Mouse (Mus musculus) ES-CJ7 (cell line): ENCODE results near the gene Sik2.

Source experiments
- DNase-seq: peaks from one replicate; pipeline ENCODE4 v3.0.0; 2011; ENCODE audit warnings: low read depth, low spot score

Sik2 gene

GRCm38 (mm10) chr9:51008841-51009655, at the start of gene Sik2:
Gene Sik2, minus strand, starts transcription at chr9:51009073.
- peak; percentile 91 for DNase-seq

DNA sequence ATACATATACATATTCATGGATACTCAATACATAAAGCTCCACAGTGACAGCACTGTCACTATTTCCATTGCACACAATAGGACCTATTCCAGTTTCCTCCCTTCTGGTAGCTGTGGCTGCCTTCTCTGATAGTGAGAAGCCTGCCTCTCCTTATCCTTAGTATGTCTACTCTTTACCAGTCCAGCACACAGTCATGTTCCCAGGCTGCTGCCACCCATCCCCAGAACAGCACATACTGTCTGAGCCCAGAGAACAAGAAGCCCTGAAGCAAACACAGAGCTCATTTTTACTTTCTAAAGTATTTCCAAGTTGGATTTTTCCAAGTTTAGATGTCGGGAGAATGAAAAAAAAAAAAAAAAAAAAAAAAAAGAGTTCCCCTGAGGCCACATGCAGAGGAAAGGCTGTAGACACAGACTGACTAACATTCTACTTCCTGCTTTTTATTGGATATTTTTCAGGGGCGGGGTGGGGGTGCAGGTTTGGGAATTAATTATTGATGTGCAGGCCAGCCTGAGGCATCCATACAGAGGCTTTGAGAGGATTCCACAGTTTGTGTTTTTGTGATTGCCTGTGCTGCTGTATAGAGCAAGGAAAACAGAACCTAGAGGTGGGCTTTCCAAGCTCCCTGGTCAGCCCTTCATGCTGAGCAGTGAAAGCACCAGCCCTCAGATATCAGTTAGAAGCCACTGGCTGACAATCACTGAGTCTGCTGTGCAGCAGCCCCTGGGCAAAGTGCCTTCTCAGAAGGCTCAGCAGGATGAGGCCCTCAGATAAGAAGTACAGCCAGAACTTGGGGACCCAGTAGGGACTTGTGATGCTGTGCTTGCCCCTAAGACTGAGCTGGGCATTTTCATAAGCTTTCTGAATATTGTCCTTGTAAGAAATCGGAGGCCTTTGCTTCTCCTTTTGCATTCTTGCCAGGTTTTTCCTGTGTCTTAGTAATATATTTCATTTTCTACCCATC, 47.8 kb upstream of the Sik2 start:
- no peak for DNase-seq

- DNase-seq: peak; percentile 11
Observed at GRCm38 (mm10) chr9:51052180-51052579, 43.3 kb upstream of the Sik2 start.

- DNase-seq: no peak
Observed at GRCm38 (mm10) chr9:51042136-51042535, 33.3 kb upstream of the Sik2 start.

DNA sequence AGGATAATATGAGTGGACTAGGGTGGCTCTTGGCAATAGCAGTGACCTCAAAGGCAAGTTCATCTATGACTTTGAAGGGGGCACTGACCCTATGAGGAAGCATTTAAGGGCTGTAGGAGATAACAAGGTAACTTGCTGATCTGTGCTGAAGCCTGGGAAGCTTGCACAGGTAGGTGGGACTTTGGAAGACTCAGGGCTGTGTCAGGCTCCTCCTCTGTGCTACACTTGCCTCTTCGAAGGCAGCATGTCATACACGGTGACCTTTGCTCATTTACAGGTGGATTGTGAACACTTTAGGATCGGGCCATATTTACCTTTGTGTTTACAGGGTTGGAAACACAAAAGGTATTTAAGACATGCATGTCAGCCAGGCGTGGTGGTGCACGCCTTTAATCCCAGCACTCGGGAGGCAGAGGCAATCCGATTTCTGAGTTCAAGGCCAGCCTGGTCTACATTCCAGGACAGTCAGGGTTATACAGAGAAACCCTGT, 32.7 kb upstream of the Sik2 start:
- DNase-seq: peak; percentile 4

GRCm38 (mm10) chr9:51032785-51033529, 24.1 kb upstream of the Sik2 start:
- DNase-seq: no peak

DNA sequence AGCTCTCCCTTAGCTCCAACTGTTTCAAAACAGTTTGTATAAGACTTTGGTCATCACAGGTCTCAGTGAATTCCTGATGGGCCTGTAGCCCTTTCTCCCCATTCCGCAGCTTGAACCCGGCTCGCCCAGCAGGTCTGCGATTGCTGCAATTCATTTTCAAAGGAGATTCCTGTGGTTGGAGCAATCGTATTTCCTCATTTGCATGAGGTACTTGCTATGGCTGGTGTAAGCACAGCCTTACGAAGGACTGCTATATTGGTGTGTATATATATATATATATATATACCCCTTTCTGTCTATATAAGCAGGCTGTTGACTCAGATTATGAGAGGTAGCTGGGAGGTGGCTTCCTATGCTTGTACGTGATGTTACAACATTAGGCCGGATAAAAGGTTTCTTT, 23.4 kb upstream of the Sik2 start:
- DNase-seq: no peak

DNA sequence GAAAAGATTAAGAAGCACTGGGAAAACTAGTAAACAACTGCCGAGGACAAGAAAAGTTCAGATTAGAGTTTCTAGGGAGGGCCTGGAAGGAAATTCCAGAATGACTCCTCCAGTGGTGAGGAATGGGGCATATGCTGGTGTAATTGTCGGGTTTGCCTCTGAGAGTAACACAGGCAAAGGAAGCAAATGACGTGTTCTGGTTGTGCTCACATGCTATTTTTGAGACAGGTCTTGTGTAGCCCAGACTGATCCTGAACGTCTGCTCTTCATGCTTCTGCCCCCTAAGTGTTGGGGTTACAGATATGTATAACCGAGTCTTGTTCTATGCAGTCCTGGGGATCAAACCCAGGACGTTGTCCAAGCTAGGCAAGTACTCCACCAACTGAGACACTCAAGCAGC, 22.7 kb upstream of the Sik2 start:
- DNase-seq: no peak

- no peak for DNase-seq
Observed at GRCm38 (mm10) chr9:51030147-51030546, 21.3 kb upstream of the Sik2 start.

DNA sequence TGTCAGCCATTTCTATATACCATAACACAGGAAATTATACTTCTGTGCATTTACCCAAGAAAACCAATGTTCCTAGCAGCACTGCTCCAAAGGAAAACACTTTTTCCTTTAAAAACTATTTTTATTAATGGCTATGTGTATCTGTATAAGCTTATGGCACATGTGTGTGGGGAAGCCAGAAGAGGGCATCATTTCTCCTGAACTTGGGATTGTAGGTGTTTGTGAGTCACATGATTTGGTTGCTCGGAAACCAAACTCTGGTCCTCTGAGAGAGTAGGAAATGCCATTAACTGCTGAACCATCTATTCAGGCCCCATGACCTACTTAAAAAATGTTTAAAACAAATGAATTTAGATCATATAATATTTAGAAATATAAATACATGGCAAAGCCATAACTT, 18.1 kb upstream of the Sik2 start:
- DNase-seq: peak; percentile 8

- DNase-seq: no peak
Observed at GRCm38 (mm10) chr9:51021123-51021795, 12.4 kb upstream of the Sik2 start.

DNA sequence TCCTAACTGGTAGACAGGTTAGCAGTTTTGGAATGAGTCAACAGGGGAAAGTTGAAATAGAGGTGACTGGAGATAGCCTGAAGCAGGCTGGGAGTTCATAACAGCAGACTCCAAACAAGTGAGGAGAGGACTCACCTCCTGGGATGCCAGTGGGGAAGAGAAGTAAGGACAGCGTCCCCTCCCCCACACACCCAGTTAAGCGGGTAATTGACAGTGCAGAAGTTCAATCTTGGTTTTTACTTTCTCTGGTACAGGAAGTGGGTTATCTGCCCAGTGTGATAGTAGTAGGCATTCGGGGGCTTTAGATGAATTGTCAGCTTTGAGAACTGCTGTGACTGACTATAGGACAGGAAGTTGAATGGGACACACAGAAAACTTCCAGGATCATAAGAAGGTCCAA, 11.5 kb upstream of the Sik2 start:
- DNase-seq: no peak

GRCm38 (mm10) chr9:51019670-51020069, 10.8 kb upstream of the Sik2 start:
- no peak for DNase-seq

DNA sequence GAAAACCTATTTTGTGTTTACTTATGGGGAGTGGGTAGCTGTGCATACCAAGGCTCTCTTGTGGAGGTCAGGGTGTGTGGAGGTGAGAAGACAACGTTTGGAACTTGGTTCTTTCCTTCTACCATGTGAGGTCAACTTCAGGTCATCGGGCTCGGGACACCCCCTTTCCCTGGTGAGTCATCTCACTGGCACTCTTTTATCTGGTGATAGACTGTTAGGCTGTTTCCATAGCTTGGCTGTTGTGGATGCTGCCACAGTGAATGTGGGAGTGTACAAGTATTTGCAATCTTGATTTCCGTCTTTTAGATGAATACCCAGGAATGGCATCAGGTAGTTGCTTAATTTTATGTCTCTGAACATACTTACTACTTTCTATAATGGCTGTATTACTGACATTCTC, 6.9 kb upstream of the Sik2 start:
- no peak for DNase-seq

- no peak for DNase-seq
Observed at GRCm38 (mm10) chr9:51013644-51014043, 4.8 kb upstream of the Sik2 start.

GRCm38 (mm10) chr9:51009656-51009950, 730 bp upstream of the Sik2 start:
- DNase-seq: no peak

DNA sequence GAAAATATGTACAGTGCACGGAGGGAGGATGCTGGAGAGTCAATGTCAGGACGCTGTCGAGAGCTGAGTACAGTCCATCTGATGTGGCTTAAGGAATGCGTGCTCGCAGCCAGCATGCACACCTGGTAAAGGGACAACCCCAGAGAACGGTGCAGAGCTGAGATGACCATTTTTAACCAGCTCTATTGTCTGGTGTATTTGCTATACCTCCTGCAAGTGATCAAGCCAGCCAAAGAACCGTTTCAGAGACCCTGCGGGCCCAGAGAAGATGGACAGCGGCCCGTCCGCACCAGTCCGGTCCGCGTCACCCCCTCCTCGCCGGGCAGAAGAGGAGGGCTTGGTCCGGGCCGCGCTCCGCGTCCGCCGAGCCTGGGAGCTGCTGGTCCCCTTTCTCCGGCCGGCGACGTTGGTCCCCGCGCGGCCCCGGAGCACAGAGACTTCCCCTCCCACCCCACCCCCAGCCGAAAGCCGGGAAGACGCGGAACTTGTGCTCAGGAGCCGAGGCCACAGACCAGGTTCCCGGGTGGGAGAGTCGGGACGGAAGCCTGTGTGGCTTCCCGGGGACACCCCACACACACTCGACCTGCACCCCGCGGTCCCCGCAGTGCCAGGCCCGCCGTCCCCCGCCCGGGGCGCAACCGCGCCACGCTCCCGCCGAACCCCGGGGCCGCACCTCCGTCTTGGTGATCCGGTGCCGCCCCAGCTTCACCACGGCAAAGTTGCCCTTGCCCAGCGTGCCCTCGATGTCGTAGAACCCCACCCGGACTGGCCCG, 619 bp downstream of the Sik2 start:
- peak; percentile 6 for DNase-seq

GRCm38 (mm10) chr9:51007726-51008067, 1.2 kb downstream of the Sik2 start:
- no peak for DNase-seq

- DNase-seq: peak; percentile 78
Observed at GRCm38 (mm10) chr9:51006846-51007245, 2.0 kb downstream of the Sik2 start.

GRCm38 (mm10) chr9:51004062-51004461, 4.8 kb downstream of the Sik2 start:
- DNase-seq: no peak

DNA sequence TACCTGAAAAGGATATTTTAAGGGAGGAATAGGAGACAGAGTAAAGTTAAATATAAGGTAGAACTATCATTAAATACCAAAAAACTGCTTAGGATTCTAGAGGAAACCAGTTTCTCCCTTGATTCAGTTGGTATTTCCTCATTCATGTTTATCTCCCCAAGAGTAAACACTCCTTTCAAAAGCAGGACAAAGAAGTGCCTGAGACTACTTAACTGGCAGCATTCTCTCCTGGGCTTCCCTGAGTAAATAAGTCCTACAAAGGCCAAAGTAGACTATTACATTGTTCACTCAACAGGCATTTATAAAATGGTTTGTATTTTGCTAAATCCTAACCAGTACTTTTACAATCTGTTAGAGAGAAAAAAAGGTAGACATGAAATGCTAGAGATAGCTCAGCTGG, 22.2 kb downstream of the Sik2 start:
- peak; percentile 41 for DNase-seq
